Mouse (Mus musculus) spleen, adult 18-20 months (tissue): ENCODE data around the gene Ssbp1.

Experiments
- DNase-seq, 2 experiments: peaks; one replicate each; pipeline ENCODE4 v3.0.0; 2022; ENCODE audit warnings: mixed read lengths in 2 of 2

Ssbp1 gene

GRCm38 (mm10) chr6:40470916-40471719 lies at the start of gene Ssbp1:
TSS of gene Ssbp1 (plus strand) at chr6:40471352.
- peak; percentile 83 to 85 for DNase-seq

GRCm38 (mm10) chr6:40423013-40423412 lies 48.1 kb upstream of the Ssbp1 start:
- no peak for DNase-seq

- DNase-seq = peak in 1 of 2 experiments; percentile 70
Measured at GRCm38 (mm10) chr6:40423774-40424173, 47.4 kb upstream of the Ssbp1 start.

- no peak for DNase-seq
Measured at GRCm38 (mm10) chr6:40427441-40427840, 43.7 kb upstream of the Ssbp1 start.

- DNase-seq = no peak
Measured at GRCm38 (mm10) chr6:40428696-40429095, 42.5 kb upstream of the Ssbp1 start.

- DNase-seq = no peak
Measured at GRCm38 (mm10) chr6:40429521-40429931, 41.6 kb upstream of the Ssbp1 start.

GRCm38 (mm10) chr6:40430251-40430650 lies 40.9 kb upstream of the Ssbp1 start:
- peak in 1 of 2 experiments; percentile 26 for DNase-seq

GRCm38 (mm10) chr6:40430878-40431277 lies 40.3 kb upstream of the Ssbp1 start:
- DNase-seq = no peak

GRCm38 (mm10) chr6:40431356-40431755 lies 39.8 kb upstream of the Ssbp1 start:
- DNase-seq = no peak

GRCm38 (mm10) chr6:40431812-40432211 lies 39.3 kb upstream of the Ssbp1 start:
- DNase-seq = no peak

GRCm38 (mm10) chr6:40432346-40433275 lies 38.5 kb upstream of the Ssbp1 start:
- DNase-seq = no peak

- DNase-seq = no peak
Measured at GRCm38 (mm10) chr6:40434697-40435096, 36.5 kb upstream of the Ssbp1 start.

GRCm38 (mm10) chr6:40435151-40436046 lies 35.8 kb upstream of the Ssbp1 start:
- peak; percentile 22 to 39 for DNase-seq

- DNase-seq = peak; percentile 69 to 89
Measured at GRCm38 (mm10) chr6:40436047-40436483, 35.1 kb upstream of the Ssbp1 start, which contains the start of gene E330009J07Rik. TSS of gene E330009J07Rik (minus strand) at chr6:40436135.

- no peak for DNase-seq
Measured at GRCm38 (mm10) chr6:40438936-40439335, 32.2 kb upstream of the Ssbp1 start, which contains the start of gene Wee2. TSS of gene Wee2 (plus strand) at chr6:40439088.

- DNase-seq = no peak
Measured at GRCm38 (mm10) chr6:40439731-40440130, 31.4 kb upstream of the Ssbp1 start.

GRCm38 (mm10) chr6:40441276-40441675 lies 29.9 kb upstream of the Ssbp1 start:
- DNase-seq = no peak

- peak in 1 of 2 experiments; percentile 23 for DNase-seq
Measured at GRCm38 (mm10) chr6:40441755-40442154, 29.4 kb upstream of the Ssbp1 start.

GRCm38 (mm10) chr6:40443281-40443928 lies 27.7 kb upstream of the Ssbp1 start:
- DNase-seq = no peak

GRCm38 (mm10) chr6:40448626-40449025 lies 22.5 kb upstream of the Ssbp1 start:
- no peak for DNase-seq

GRCm38 (mm10) chr6:40454436-40455041 lies 16.6 kb upstream of the Ssbp1 start:
- no peak for DNase-seq
